Mouse (Mus musculus): ENCODE results near the gene Mlkl. TPM values are rescaled to one million over a fixed set of nuclear protein-coding genes. Genes with fewer than 3 reads are reported as not detected.
"Not testable (repeated sequence)": the region's sequence is repeated elsewhere in the genome, so short reads cannot be mapped to it uniquely, and the experiment has no call there.

Gene Mlkl
- polyA plus RNA-seq, 1 experiment from 2014 or later = 0.18 TPM

DNA sequence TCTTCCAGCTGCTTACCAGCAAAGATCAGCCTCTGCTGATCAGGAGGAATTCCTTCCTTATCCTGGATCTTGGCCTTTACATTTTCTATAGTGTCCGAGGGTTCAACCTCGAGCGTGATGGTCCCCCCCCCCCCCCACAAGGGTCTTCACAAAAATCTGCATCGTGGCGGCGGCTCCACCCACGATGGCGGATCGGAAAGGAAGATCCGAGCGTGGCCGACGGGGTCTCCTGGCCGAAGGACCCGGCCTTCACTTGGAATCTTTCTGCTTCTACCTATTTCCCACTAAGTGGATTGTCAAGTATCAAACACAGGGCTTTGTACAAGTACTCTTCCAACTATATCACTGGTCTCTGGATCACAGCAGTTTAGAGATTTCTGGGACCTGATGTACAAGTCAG lies 28.0 kb downstream of the Mlkl start:
- H3K4me2 ChIP-seq; H3K27ac ChIP-seq (replicated peaks); H3K9me3 ChIP-seq; H3K27me3 ChIP-seq; ATAC-seq (ENCODE audit: low read depth); H3K4me3 ChIP-seq; H3K36me3 ChIP-seq; H3K9ac ChIP-seq; H3K4me1 ChIP-seq (replicated peaks): not testable (repeated sequence)
- WGBS = 91% methylated on average over 15 of the region's 15 CpGs

DNA sequence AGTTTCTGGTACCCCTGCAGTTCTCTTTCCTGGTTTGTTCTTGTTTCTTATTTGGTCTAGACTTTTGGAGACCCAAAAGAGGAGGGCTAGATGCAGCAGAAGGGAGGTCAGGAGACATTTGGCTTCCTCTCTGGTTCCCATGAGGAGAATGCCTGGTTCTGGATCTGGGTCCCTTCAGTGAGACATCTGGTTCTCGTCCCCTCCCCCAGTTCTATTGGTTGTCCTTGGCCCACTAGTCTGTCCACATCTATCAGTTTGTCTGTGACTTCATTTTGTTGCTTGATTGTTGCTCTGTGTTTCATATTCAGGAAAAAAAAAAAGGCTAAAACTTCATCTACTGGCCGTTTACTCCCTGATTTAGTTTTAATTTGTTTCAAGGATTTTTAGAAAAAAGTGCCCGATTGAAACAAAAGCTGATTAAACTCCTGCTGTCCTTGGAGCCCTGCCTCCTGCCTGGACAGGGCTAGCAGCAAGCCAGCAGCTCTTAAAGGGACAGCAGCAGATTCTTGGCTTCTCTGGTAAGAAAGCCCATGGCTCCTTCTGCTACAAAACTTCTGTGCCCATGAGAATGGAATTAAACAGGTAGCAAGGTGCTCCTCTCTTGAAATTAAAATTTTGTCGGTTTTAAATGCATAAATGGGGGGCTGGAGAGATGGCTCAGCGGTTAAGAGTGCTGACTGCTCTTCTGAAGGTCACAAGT lies 32.8 kb downstream of the Mlkl start:
- Histone ChIP-seq H3K27me3 (no peaks in the 10 kb centered on the region), H3K4me1 (replicated peaks) (no peaks in the 10 kb centered on the region; the same call in 1 of the 2 replicates), H3K36me3 (no peaks in the 10 kb centered on the region), H3K4me2 (no peak overlapping the region), H3K27ac (replicated peaks) (no peak overlapping the region), H3K9me3 (no peaks in the 10 kb centered on the region), H3K9ac (no peak overlapping the region), H3K4me3 (no peak overlapping the region)
- 44% methylated on average over 5 of the region's 5 CpGs for WGBS
- ATAC-seq (ENCODE audit: low read depth) = no peak

DNA sequence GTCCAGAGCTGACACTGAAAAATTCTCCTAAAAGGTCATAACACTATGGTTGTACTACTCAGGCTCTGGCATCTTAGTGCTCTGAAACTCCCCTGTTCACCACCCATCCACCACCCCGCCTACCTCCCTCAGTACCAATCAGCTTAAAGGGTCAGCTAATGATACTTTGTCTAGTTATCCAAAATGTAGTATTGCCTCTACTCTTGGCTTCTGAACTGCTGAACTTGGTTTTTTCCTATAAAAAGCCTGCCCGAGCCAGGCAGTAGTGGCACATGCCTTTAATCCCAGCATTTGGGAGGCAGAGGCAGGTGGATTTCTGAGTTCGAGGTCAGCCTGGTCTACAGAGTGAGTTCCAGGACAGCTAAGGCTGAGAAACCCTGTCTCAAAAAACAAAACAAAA lies 33.6 kb downstream of the Mlkl start:
- H3K4me1 ChIP-seq (replicated peaks) = peaks cover 2% of the 10 kb centered on the region
- no peaks in the 10 kb centered on the region for H3K36me3 ChIP-seq
- H3K9ac ChIP-seq = no peak overlapping the region
- no peaks in the 10 kb centered on the region for H3K9me3 ChIP-seq
- H3K27ac ChIP-seq (replicated peaks) = no peak overlapping the region
- no peak overlapping the region for H3K4me2 ChIP-seq
- no peak for ATAC-seq (ENCODE audit: low read depth)
- WGBS = 93% methylated on average over 3 of the region's 3 CpGs
- no peak overlapping the region for H3K4me3 ChIP-seq
- H3K27me3 ChIP-seq = no peaks in the 10 kb centered on the region

DNA sequence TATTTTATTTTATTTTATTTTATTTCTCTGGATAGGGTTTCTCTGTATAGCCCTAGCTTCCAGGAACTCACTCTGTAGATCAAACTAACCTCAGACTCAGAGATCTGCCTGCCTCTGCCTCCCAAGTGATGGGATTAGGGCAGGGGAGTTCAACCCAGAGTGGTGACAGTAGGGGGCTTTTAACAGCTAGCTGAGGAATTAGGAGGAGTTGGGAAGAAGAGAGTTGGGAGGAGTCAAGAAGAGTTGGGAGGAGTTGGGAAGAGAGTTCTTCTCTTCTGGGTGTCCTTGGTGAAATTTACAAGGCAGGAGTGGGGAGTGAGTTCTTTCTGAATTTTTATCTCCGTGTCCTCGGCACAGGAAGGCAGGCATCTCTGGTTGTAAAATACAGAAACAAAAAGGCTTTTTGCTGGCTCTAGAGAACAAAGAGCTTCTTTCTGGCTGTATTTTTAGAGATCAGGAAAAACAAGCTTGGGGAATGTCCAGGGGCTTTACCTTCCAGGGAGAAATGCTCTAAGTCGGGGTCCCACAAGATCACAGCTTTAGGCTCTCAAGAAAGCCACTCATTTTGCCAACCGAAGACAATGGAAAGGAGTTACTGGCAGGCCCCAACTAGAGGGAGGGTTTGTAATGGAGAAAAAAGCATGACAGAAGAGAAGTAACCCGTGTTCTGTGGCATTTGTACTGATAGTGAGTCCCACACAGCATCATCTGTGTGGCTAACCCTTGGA lies 34.7 kb downstream of the Mlkl start:
- 66% methylated on average over 5 of the region's 5 CpGs for WGBS
- peaks cover 12% of the 10 kb centered on the region for H3K4me1 ChIP-seq (replicated peaks)
- ATAC-seq (ENCODE audit: low read depth); H3K4me2 ChIP-seq; H3K4me3 ChIP-seq; H3K36me3 ChIP-seq; H3K27me3 ChIP-seq; H3K9me3 ChIP-seq; H3K9ac ChIP-seq; H3K27ac ChIP-seq (replicated peaks): not testable (repeated sequence)

DNA sequence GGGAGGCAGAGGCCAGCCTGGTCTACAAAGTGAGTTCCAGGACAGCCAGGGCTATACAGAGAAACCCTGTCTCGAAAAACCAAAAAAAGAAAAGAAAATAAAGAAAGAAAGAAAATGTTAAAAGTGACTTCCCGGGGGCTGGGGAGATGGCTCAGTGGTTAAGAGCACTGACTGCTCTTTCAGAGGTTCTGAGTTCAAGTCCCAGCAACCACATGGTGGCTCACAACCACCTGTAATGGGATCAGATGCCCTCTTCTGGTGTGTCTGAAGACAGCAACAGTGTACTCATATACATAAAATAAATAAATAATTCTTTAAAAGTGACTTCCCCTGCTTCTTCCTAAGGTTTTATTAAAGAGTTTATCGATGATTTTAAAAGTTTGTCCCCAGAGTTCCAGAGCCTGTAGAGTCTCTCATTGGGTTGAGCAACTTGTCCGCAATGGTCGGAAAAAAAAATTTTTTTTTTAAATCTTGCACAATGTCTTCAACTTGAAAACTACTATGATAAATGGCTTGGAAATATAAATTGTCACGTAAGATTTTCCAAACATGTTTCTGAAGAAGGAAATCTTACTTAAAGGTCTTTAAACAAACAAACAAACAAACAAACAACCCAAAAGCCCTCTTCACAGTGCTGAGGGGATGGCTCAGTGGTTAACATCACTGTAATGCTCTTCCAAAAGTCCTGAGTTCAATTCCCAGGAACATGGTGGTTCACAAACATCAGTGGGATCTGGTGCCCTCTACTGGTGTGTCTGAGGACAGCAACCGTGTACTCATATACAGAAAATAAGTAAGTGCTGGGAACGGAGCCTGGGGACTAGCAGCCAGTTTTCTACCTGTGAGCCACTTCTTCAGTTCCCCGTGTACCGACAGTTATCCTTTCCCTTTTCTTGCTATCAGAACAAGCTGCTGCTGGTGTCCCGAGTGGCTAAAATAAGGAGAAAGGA lies 37.1 kb downstream of the Mlkl start:
- whole genome bisulfite sequencing = 69% methylated on average over 11 of the region's 11 CpGs
- peaks cover 17% of the 10 kb centered on the region for H3K4me1 ChIP-seq (replicated peaks)
- no peak overlapping the region for H3K27ac ChIP-seq (replicated peaks)
- H3K27me3 ChIP-seq = no peaks in the 10 kb centered on the region
- H3K4me2 ChIP-seq = peak overlapping the region; percentile 46
- peak overlapping the region; percentile 97 for H3K4me3 ChIP-seq
- H3K9ac ChIP-seq = no peak overlapping the region
- H3K9me3 ChIP-seq = no peaks in the 10 kb centered on the region
- no peak for ATAC-seq (ENCODE audit: low read depth)
- peaks cover 11% of the 10 kb centered on the region for H3K36me3 ChIP-seq

DNA sequence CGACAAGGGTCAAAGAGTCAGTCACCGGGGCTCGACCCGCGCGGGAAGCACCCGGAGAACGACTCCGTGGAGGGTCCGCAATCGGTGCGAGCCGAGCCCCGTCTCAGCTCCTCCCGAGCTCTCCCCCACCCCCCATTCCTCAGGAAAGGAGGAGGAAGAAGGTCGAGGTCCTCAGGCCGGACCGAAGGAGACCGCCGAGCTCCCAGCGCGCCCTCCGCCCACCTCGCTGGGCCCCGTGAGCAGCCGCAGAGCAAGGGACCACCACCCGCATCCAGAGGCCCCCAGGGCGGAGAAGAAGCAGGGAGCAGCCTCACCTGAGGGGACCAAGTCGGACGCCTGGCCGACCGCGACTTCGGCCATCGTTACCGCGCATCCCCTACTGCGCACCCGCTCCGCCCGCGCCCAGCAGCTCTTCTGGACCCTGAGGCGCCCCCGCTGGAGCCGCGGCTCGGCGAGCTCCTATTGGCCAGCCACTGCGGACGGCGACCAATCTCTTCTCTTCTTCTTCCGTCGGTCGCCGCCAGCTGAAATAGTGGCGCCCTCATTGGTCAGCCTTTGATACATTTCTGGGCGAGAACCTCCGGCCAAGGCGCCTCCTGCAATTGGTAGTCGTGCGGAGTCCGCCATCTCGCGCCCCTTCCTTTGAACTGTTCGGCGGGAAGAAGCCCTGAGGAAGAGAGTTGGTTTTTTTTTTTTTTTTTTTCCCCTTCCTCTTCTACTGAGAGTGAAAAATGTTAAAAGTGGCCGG lies 38.0 kb downstream of the Mlkl start, which contains the start of gene Rfwd3:
Rfwd3 (minus strand) TSS at position 402 of the 748 bp plus-strand sequence.
- H3K4me1 ChIP-seq (replicated peaks) = peaks cover 17% of the 10 kb centered on the region
- WGBS = under 1% methylated on average over 66 of the region's 67 CpGs
- peak within 1 kb of the TSS; percentile 85 for H3K27ac ChIP-seq (replicated peaks)
- no peaks in the 10 kb centered on the region for H3K9me3 ChIP-seq
- peak; percentile 99 for ATAC-seq (ENCODE audit: low read depth)
- H3K36me3 ChIP-seq = peaks cover 18% of the 10 kb centered on the region
- H3K9ac ChIP-seq = peak within 1 kb of the TSS; percentile 91
- no peaks in the 10 kb centered on the region for H3K27me3 ChIP-seq
- peak within 1 kb of the TSS; percentile 97 for H3K4me3 ChIP-seq
- H3K4me2 ChIP-seq = peak within 1 kb of the TSS; percentile 82

DNA sequence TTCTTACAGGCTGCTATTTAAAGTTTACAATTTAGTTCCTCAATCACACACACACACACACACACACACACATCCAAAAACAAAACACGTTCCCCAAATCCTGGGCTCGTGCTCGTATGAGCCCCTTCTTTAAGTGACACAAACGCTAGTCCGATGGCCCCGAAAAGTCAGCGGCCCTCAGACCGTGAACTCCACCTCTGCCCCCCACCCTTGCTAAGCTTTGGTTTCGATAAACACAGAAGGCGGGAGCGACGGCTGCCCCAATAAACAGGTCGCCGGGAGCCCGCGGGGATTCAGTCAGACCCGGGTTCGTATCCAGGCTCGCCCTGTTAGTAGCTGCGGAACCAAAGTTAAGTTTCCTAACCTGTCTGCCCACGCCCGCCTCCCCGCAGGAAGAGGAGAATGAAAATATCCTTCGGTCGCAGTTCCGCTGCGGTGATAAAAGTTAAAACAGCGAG lies 38.6 kb downstream of the Mlkl start:
- Histone ChIP-seq H3K4me2 (peak overlapping the region; percentile 82), H3K36me3 (peaks cover 22% of the 10 kb centered on the region), H3K4me1 (replicated peaks) (peaks cover 17% of the 10 kb centered on the region), H3K4me3 (peak overlapping the region; percentile 97), H3K27ac (replicated peaks) (peak overlapping the region; percentile 85), H3K9me3 (no peaks in the 10 kb centered on the region), H3K27me3 (no peaks in the 10 kb centered on the region), H3K9ac (peak overlapping the region; percentile 91)
- ATAC-seq (ENCODE audit: low read depth) = 0 out of 2 replicates have a peak, but pooled peaks have one; percentile 8
- under 1% methylated on average over 28 of the region's 28 CpGs for WGBS

DNA sequence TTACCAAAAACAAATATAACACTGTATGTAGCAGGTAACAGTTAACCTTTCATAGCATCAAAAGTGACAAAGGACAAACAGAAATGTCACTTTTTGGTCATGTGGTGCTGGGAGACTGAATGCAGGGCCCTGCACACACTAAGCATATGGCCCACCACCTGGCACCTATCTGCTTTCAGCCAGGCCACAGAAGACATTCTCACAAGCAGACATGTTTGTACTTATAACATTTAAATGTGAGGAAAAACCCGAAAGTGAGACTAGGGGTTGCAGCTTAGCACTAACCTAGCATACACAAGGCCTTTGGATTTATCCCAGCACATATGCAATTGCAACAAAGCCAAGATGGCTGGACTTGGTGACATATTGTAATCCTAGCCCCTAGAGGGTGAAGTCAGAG lies 40.0 kb downstream of the Mlkl start:
- Histone ChIP-seq H3K4me3 (no peak overlapping the region), H3K36me3 (peaks cover 36% of the 10 kb centered on the region), H3K27ac (replicated peaks) (no peak overlapping the region), H3K4me1 (replicated peaks) (peaks cover 17% of the 10 kb centered on the region), H3K4me2 (0 out of 2 replicates have a peak overlapping the region, but pooled peaks have one; percentile 82), H3K9me3 (no peaks in the 10 kb centered on the region), H3K27me3 (no peaks in the 10 kb centered on the region), H3K9ac (0 out of 2 replicates have a peak overlapping the region, but pooled peaks have one; percentile 26)
- ATAC-seq (ENCODE audit: low read depth) = no peak
- 93% methylated on average over 1 of the region's 1 CpGs for WGBS

DNA sequence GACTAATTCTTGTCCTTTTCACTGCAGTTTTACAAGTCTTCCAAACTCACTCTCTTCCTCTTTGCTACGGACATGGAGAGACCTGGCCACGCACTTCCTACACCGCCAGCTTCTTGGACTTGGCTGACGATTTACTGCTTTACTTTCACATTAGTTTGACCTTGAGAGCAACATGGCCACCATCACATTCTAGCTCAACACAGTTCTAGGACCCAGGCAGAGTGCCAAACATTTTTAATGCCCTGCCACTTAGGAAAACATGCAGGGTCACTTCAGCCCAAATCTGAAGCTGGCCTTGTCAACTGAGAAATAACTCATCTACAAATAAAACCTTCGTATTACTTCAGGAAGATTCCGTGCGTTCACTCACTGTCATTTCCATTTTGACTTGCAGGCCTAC lies 46.2 kb downstream of the Mlkl start:
- Histone ChIP-seq H3K27ac (replicated peaks) (no peak overlapping the region), H3K36me3 (peaks cover 87% of the 10 kb centered on the region), H3K9me3 (no peaks in the 10 kb centered on the region), H3K4me3 (no peak overlapping the region), H3K4me2 (no peak overlapping the region), H3K9ac (no peak overlapping the region), H3K27me3 (no peaks in the 10 kb centered on the region), H3K4me1 (replicated peaks) (no peaks in the 10 kb centered on the region)
- 92% methylated on average over 7 of the region's 7 CpGs for WGBS
- ATAC-seq (ENCODE audit: low read depth) = no peak

DNA sequence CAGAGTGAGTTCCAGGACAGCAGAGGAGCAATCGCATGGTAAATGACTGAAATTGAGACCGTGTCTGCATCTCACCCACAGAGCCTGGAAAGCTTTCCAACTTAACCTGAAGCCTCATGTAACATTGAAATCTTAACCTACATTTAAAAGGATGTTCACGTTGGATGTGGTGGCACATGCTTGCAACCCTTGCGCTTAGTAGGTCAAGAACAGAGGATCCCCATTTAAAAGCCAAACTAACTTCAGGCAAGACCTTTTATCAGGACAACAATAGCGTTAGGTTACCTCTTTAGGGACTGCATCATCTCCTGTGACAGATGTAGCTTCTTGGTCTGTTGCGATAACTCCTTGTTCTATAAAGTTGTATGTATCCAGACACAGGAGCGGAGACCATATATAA lies 47.4 kb downstream of the Mlkl start:
- no peaks in the 10 kb centered on the region for H3K9me3 ChIP-seq
- ATAC-seq (ENCODE audit: low read depth) = no peak
- no peak overlapping the region for H3K9ac ChIP-seq
- peaks cover 89% of the 10 kb centered on the region for H3K36me3 ChIP-seq
- no peak overlapping the region for H3K27ac ChIP-seq (replicated peaks)
- no peaks in the 10 kb centered on the region for H3K27me3 ChIP-seq
- no peak overlapping the region for H3K4me2 ChIP-seq
- H3K4me1 ChIP-seq (replicated peaks) = no peaks in the 10 kb centered on the region
- 96% methylated on average over 7 of the region's 7 CpGs for WGBS
- H3K4me3 ChIP-seq = no peak overlapping the region

DNA sequence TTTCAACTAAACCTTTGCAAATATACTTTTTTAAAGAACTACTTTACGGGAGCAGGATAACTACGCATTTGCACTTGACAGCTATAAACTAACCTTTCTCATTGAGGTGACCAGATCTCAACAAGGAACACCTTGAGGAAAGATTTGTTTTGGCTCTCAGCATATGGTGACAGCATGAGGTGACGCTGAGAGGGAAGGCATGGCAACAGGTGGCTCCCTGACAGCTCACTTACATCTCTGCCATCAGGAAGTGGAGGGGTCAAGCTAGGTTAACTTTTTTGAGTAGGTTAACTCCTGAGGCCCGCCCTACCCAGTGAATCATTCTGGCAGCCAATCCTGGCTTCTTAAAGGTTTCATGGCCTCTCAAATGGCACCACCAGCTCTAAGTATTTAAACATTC lies 52.4 kb downstream of the Mlkl start:
- Histone ChIP-seq H3K36me3 (peaks cover 91% of the 10 kb centered on the region), H3K9me3 (no peaks in the 10 kb centered on the region), H3K4me3 (no peak overlapping the region), H3K27me3 (no peaks in the 10 kb centered on the region), H3K4me1 (replicated peaks) (no peaks in the 10 kb centered on the region), H3K27ac (replicated peaks) (no peak overlapping the region), H3K9ac (no peak overlapping the region), H3K4me2 (no peak overlapping the region)
- ATAC-seq (ENCODE audit: low read depth) = no peak
- WGBS = 94% methylated on average over 4 of the region's 4 CpGs

All from neural tube, embryonic 13.5 days (tissue).